Mouse (Mus musculus) frontal cortex, postnatal 25 days (tissue): ENCODE measurements around the gene Slc43a3.

Experiments
- DNase-seq, 2 experiments: peaks; one replicate each; pipeline ENCODE4 v3.0.0; 2022; ENCODE audit warnings: low spot score in 2 of 2

The Slc43a3 gene

GRCm38 (mm10) chr2:84980188-84980587 lies 43.8 kb downstream of the Slc43a3 start, which contains the start of gene Prg2:
Prg2 (plus strand) TSS chr2:84980461.
- no peak for DNase-seq

- no peak for DNase-seq
Measured at GRCm38 (mm10) chr2:84987930-84988329, 51.6 kb downstream of the Slc43a3 start, which contains the start of gene Prg3. Prg3 (plus strand) TSS chr2:84988215.

DNA sequence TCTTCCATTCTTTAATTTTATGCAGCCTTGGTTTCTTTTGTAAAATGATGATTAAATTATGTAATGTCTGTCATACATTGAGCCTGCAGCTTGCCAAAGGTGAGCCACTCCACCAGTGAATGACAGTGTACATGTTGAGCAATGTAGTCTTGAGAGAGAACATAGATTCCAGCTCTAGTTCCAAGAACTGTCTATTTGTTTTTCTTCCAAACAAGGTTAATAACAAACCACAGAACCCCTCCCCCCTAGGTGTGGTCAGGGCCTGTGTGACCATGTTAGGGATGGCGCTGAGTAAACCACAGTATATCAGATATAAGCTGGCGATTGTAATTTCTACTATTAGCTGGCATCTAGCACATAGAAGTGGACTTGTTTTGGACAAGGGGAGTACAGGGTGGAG lies 60.0 kb downstream of the Slc43a3 start:
- DNase-seq: no peak

GRCm38 (mm10) chr2:84999486-85000181 lies 63.3 kb downstream of the Slc43a3 start:
- no peak for DNase-seq

- no peak for DNase-seq
Measured at GRCm38 (mm10) chr2:85001497-85001896, 65.1 kb downstream of the Slc43a3 start.

DNA sequence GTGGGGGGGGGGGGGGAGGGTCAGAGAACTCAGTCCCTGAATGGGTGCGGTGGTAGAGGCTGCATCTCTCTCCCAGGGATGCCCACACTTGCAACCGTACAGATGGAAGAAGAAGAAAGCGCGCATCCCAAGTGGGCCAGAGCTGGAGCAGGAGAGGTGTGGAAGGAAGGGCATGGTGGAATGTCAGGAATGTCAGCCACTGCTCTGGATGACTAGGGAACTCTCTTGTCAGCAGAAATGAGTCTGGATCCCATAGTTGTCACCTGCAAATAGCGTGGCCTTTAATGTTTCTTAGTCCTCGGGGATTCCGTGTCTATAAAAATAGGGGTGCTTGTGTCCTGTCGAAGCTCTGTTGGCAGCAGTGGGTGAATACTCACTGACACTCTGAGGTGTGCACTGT lies 66.2 kb downstream of the Slc43a3 start:
- DNase-seq: no peak

- peak in 1 of 2 experiments; percentile 9 for DNase-seq
Measured at GRCm38 (mm10) chr2:85004341-85004740, 68.0 kb downstream of the Slc43a3 start.

DNA sequence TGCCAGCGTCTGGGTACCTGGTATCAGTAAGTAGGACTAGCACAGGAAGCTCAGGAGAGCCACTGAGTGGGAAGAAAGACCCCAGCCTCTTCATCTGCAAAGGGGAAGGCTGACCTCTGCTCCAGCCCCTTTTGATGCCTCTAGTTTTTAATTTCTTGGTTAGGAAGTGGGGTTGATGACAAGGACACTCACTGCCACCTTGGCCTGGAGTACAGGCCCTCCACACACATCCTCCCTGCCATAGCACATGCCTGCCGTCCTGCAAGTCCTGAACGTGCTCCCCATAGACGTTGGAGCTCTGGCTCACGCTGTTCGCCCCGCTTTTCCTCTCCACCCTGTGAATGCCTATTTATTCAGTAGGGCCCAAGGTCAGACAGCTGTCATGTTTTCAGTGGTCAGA lies 70.2 kb downstream of the Slc43a3 start:
- no peak for DNase-seq

DNA sequence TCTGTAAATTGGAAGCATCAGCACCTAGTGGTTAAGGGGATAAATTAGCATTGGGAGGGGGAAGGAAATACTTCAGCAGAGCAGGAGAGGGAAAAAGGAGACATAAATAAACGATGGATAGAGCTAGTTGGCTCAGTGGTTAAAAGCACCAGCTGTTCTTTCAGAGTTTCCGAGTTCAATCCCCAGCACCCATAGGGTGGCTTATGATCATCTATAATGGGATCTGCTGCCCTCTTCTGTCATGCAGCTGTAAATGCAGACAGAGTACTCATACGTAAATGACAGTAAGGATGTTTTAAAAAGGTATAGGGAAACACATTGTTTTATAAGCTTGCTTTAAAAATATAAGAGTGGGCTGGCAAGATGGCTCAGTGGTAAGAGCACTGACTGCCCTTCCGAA lies 71.3 kb downstream of the Slc43a3 start:
- DNase-seq: no peak
